Mouse (Mus musculus) urinary bladder, postnatal 36 days (tissue): Measurements from ENCODE around the gene Kcnmb4.

Source experiments
- DNase-seq, 2 experiments: peaks; one replicate each; pipeline ENCODE4 v3.0.0; 2022; ENCODE audit warnings: low spot score in 2 of 2, mixed read lengths in 1 of 2

Kcnmb4 gene

DNA sequence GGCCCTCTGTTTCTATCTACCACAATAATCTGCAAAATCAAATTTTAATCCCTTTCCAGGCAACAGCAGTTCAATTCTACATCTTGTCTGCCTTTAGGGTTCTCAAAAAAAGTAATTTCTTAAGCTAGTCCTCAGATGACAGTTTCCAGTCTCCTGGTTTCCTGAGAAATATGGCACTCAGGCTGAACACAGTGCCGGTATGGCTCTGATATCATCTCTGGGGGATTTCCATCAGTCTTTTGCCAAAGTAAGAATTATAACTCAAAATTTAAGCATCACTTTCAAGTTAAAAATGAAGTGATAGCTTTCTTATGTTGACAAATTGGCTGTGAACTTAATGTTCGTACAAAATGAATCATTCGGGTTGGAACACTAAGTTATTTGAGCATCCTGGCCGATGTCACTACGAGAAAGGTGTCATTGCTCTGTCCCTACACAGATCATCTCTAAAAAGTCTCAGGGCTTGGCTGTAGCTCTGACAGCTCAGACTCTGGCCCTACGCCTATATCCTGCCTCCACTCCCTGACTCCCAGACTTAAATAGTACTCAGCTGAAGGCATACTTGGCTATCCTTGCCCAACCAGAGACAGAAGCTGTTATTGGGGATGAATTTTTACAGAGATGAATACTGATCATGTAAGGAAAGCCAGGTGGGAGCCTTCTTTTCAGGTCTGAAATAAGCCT lies 70.8 kb downstream of the Kcnmb4 start:
- no peak for DNase-seq

DNA sequence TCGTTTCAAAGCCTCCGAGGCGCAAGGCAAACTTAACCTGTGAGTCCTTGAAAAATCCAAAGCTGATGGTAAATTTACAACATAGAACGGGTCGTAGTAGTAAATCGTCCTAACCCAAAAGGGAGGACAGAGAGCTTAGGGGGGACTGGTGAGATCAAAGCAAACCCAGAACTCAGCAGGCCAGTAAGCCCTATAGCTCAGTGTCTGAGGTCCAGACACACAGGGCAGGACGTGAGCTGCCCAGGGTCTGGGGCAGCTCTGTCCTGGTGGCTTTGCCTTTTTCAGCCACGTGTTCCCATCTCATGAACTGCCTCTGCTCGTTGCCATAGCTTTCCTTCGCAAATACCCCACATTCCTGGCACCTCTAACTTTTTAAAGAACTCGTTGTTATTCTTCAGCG lies 75.7 kb downstream of the Kcnmb4 start:
- DNase-seq: no peak

DNA sequence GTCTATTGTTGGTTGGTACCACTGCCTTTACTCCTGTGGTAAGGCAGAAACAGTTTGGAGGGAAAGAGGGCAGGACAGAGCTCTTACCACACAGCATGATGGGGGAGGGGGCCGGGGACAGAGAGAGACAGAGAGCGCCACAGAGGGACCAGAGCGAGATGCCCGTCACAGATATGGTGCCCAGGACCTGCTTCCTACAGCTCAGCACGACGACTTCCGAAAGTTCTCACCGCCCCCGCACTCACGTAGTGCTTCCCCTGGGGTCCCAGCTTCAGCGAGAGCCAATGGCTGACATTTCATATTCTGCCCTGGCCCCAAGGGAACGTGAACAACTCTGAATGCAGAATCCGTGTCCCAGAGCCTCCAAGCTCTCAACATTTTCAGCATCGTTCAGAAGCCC lies 76.1 kb downstream of the Kcnmb4 start:
- DNase-seq: no peak

DNA sequence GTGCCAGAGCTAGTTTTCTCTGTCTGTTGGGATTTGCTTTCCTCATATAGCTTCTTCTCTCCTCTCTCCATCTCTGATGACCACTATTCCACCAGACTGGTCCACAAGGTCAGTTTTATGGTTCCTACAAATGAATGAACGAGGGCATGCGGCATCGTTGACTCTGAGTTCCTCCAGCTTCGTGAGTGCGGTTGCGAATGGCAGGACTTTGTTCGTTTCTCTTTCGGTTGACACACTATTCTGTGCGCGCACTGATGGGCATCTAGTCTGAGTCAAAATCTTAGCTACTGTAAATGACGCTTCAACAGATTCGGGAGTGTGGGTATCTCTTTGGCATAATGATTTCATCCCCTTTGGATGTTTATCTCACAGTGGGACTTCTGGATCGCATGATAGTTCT lies 76.7 kb downstream of the Kcnmb4 start:
- DNase-seq: no peak

DNA sequence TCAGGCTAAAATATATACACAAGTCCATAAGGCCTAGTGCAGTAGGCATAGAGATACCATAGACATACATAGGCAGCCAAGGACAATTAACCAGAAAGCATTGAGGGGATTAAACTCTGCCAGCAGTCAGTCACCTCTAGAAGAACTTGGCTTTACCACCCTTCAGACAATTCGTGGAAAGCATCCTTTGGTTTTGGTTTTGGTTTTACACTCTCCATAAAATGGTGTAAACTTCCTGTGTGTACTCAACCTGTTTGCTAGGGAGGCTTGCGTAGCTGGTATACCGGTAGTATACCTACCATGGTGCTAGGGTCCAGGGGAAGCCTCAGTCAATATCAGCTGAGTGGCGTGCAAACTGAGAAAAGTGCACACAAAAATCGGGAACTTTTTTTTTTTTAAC lies 77.4 kb downstream of the Kcnmb4 start:
- no peak for DNase-seq

DNA sequence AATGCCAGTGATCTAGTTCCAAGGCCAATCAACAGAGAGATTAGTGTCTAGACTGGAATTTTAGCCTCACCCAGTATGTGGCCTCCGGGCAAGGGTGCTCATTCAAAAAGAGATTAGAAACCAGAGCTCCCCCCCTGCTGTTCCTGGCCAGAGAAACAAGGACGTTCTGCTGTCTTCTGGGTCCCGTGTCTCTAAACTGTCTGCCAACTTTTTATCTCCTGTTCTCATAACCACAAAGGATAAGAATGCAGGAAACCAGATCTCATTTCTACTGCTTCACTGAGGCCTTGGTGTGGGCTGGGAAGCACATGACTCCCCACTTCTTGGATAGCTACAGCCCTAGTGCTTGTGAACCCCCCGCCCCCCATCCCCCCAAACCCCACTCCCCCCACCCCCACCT lies 79.1 kb downstream of the Kcnmb4 start:
- DNase-seq: no peak

DNA sequence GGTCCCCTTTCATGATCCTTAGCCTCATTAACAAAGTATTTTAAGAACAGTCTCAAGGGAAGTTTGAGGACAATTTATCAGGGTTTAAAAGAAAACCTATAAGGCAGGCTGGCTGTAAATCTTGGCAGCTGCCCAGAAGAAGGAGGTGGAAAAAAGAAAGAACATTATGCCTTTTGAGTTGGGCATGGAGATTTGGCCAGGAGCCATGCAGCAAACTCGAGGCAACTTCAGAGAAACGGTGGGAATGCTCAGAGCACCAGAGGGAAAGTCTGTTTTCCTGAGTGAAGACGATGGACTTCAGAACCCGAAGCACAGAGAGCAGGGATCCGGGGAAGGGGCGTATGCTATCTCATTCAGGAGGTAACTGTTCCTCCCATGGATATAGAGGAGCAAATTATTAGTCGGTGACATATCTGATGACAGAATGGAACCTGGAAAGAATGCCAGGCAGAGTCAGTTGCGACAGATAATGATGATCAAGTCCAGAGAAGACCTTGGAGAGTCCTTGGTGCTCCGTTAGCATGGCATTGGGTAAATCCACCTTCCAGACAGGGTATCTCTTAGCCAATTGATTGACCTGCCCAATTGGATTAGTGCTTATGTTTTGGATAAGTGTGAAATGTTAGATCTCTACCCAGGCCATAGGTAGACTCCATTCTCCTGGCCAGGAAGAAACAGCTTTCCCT lies 79.7 kb downstream of the Kcnmb4 start:
- no peak for DNase-seq

DNA sequence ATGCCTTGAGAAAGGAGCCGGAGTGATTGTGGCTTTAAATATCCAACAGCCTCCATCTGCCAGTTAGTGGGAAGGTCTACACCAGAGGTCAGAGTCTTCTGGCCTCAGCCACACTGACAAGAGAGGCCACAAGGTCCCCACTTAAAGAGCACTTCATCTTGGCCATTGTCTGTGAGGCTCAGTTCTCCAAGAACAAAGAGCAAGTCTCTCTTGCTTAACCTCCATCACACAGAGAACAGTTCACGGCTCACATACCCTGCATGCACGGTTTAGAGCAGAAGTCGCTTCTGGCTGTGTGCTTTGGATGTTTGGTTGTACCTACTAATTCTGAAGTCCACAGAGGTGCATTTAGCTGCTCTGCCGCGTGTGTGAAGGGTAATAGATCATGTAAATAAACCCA lies 84.8 kb downstream of the Kcnmb4 start:
- DNase-seq: no peak

DNA sequence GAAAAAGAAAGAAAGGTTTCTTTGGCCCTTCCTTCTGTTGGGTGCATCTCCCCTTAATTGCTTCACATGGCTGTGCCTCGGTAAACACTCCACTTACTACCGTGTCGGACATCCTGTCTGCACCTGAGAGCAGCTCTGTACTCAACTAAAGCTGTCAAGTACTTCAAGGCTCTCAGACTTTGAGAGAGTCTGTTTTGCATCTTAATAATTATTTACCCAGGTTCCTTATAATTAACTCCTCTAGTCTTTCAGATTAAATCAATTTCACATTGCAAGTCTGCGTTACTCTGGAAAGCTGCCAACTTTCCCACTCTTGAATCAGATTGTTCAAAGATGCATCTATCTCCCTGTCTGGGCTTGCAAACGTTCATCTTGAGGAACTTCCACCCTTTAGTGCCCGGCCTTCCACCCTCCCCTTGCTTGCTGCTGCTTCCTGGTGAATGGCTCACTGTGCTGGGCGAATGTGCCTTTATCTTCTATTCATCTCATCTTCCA lies 87.2 kb downstream of the Kcnmb4 start:
- no peak for DNase-seq

DNA sequence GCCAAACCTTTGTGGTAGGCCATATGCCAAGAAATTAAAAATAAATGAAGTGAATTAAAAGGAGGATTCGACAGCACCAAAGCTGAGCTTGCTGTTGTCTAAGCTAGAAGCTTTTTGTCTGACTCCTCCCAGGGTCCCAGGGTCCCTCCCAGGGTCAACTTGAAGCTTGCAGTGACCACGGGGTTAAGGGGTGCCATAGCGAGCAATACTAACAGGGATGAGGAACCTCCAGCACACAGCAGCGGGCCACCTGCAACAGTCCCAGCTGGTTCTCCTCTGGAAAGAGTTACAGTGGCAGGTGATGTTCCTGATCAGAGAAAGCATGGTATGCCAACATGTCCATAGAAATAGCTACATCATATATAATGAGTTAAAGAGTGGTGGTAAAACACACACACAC lies 89.3 kb downstream of the Kcnmb4 start:
- DNase-seq: no peak

DNA sequence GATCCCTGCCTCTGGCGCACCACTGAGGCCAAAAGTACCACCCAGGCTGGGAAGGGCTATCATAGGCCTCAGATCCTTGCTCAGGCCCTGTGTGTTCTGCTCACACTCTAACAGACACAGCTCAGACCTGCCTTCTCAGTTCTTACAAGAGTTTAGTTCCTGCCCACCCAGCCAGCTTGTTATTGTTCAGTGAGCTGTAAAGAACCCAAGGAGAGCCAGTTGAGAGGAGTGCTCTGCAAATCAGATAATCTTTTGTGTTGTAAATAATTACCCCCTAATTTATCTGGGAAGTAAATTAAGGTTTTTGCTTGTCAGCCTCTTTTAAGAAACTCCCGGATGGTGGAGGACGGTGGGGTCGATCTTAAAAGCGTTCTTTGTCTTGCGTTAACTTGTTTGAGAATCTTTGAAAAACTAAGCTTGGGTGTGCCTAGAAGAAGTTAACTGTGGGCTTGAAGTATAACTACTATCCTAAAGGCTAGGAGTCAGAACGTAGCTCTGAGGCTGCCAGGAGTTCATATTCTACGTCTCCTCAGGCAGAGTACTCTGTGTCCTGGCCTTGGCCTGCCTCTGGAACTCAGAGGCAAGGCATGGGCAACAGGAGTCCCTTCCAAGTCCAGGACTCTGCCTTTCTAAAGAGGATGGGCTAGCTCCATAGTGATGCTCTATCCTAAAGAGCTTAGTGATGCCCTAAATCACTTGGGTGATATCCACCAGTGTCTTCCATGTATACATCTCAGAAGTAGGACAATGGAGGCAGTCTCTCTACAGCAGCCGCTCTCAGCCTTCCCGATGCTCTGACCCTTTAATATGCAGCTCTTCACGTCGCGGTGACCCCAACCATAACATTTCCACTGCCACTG lies 90.6 kb downstream of the Kcnmb4 start:
- DNase-seq: no peak

DNA sequence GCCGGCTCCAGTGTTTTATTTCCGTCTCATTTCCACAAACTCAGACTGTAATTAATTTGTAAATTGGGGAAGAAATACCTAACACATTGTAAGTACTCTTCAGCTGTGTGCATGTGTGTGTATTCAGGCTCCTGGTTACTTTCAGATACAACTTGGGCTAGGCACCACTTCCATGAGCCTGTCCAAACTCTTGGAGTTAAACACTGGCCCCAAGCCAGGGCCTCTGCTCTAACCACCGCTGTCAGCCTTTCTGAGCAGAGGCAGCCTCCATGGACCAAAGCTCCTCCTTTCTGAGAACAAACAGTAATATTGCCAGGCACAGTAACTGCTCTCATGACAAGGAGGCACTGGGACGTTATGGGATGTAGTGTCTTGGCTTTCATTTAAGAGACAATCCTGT lies 96.8 kb downstream of the Kcnmb4 start:
- DNase-seq: no peak

DNA sequence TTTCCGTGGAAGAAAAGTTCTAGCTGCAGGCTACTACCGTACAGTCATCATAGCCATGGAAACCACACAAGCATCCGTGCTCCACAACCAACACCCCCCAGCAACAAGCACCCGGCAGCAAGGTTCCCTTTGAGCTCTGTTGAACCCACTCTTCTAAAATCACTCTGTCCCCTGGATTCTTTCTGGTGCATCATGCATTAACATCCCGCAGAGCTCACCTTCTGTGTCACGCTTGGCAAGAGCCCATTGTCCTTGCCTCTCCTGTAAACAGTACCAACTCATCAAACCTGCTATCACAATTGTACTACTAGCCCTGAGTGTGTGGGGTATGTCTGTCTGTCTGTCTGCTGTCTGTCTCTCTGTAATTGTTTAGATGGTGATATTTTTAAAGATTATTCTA lies 99.6 kb downstream of the Kcnmb4 start:
- DNase-seq: no peak

DNA sequence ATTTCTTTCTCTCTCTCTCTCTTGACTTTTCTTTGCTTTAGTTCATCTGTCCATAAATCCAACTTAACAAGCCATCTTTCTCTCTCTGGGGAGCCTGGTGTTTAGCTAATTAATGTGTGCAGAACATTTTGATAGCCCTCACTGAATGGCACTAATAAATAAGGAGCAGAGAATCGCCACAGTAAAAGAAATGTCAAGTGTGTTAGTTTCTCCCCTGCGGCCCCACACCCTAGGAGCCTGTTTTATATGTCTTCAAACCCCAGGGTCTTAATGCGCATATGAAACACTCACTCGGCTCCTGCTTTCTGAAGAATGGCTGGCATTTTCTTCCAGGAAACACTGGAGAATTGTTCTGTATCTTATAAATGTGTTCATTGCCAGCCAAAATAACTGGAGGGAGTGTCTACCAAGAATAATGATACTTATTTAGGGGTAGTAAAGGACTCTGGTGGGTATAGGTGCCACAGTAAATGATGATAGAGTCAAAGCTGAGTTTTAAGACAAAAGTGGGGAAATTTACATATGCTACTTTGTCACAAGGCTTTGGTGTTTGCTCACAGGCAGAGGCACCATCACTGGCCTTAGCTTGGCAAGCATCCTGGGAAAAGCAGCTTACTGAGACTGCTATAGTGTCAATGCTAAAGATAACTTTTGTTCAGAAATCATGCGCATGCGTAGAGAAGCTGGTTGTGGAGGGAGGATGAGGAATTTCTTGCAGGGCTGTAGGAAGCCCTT lies 102.5 kb downstream of the Kcnmb4 start:
- DNase-seq: no peak
